ENCODE assay signal across 23 mouse cellular contexts in the genomic region with DNA sequence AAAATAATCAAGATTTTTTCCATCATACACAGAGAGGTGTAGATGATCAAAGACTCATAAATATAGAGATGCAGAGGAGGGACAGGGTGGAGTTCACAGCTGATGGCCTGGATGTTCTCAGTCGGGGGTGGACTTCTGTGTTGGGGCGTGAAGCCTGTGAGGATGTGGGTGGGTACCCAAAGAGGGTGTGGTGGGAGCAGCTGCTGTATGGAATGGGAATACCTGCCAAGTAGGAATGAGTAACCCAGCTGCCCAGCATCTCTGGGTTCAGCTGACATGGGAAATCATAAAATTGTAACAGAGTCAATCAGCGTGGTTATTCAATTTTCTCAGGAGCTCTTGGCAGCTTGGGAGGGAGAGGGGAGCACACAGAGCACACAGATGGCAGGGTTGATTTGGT.
DNase-seq lines count a peak whose midpoint lies in the region; ATAC-seq lines count a peak whose summit lies in the region.
"Had no signal": no experiment of that assay in that cellular context is flagged by ENCODE, and none has a peak within 500 bp of the region (broad histone marks: within the 10 kb centered on the region; RNA-seq: fewer than 3 reads in every experiment).

No protein-coding gene starts in this region.

- peak; percentile 72 for ATAC-seq in frontal cortex, adult (ENCODE audit: low TSS enrichment)
- ATAC-seq: activated CD4-positive, CD25-positive, alpha-beta regulatory T cell, adult 4 months; forebrain, embryonic 16.5 days; intestine, embryonic 15.5 days; midbrain, embryonic 16.5 days had no signal

- DNase-seq in frontal cortex, postnatal 14 days (ENCODE audit: low spot score in 2 of 2), result no peak
- peak; percentile 15 for DNase-seq in left cerebral cortex, postnatal 4 days
- no peak for DNase-seq in left cerebral cortex, adult 11 months (ENCODE audit: low spot score)
- peak; percentile 2 for DNase-seq in 3134 (ENCODE audit: extremely low read depth, insufficient read length, low spot score)
- peak; percentile 5 for DNase-seq in fibroblast of lung, adult 2 months (ENCODE audit: low read depth)
- no peak for DNase-seq in testis, postnatal 10 days (ENCODE audit: low spot score)
- DNase-seq: adrenal gland, adult 8-10 months; B cell, adult 2 months; cerebellum, adult 8-10 months; cerebellum, postnatal 36 days; gastrocnemius, postnatal 14 days; heart, adult 18-20 months; heart, postnatal 4 days; kidney, adult 8-10 months; kidney, postnatal 4 days; spleen, adult 18-20 months; thymus, adult 18-20 months; thymus, postnatal 25 days had no signal

- intact Hi-C loops in left cerebral cortex, postnatal 4 days (cut with DNase I), result no loop called here

Comparison
In these comparisons a context has a peak if more than half of its experiments do, and no peak if none do; other contexts are left out.
1. DNase-seq: peak in left cerebral cortex, postnatal 4 days (single experiment), 3134 (single experiment) and fibroblast of lung, adult 2 months (single experiment); none in frontal cortex, postnatal 14 days (0 of 2), left cerebral cortex, adult 11 months (single experiment) and testis, postnatal 10 days (single experiment).